Mouse (Mus musculus) testis, adult 2 months (tissue): ENCODE measurements around the gene Cables2.

Experiments used
- CTCF ChIP-seq: fragments of 200-500 bp; IDR thresholded peaks from 2 replicates; pipeline ENCODE4 v1.5.1; 2012; ENCODE audit warnings: low read depth, mild to moderate bottlenecking, inconsistent platforms, low read length, moderate library complexity; ENCODE audit not compliant: control insufficient read depth, insufficient read depth, insufficient replicate concordance
- POLR2A ChIP-seq: fragments of 200-500 bp; IDR thresholded peaks from 2 replicates; pipeline ENCODE4 v1.6.1; 2012; ENCODE audit warnings: low read depth, mild to moderate bottlenecking, inconsistent platforms, low read length, moderate library complexity; ENCODE audit not compliant: control insufficient read depth

GRCm38 (mm10) chr2:180235788-180236187, 37.5 kb downstream of the Cables2 start:
- no peak for TF ChIP-seq CTCF
- no peak for TF ChIP-seq POLR2A
